Mouse (Mus musculus): Measurements from ENCODE around the gene Lce1a1. TPM values are rescaled to one million over a fixed set of nuclear protein-coding genes. Genes with fewer than 3 reads are reported as not detected.
"Not testable (repeated sequence)": the region's sequence is repeated elsewhere in the genome, so short reads cannot be mapped to it uniquely, and the experiment has no call there.

Gene Lce1a1
- total RNA-seq (2021): not detected
- long read RNA-seq, experiment 1: 0 reads
- long read RNA-seq, experiment 2: 0 reads

GRCm38 (mm10) chr3:92648207-92648606 lies at the start of gene Lce1a1:
Gene Lce1a1 (minus strand): TSS chr3:92648307.
- DNase-seq: no peak
- intact Hi-C loops (cut with DNase I; ENCODE audit: low total_unique reads): no loop called here

GRCm38 (mm10) chr3:92694613-92695012 lies 46.5 kb upstream of the Lce1a1 start:
- no peak for DNase-seq
- intact Hi-C loops (cut with DNase I; ENCODE audit: low total_unique reads): no loop called here

- intact Hi-C loops (cut with DNase I; ENCODE audit: low total_unique reads): no loop called here
- DNase-seq: no peak
These were observed 43.6 kb upstream of the Lce1a1 start for GRCm38 (mm10) chr3:92691688-92692087.

- DNase-seq; intact Hi-C loops (cut with DNase I; ENCODE audit: low total_unique reads): not testable (repeated sequence)
These were observed 41.0 kb upstream of the Lce1a1 start for GRCm38 (mm10) chr3:92689154-92689553.

- intact Hi-C loops (cut with DNase I; ENCODE audit: low total_unique reads): no loop called here
- DNase-seq: no peak
These were observed 39.0 kb upstream of the Lce1a1 start, which contains the start of gene Lce1d for GRCm38 (mm10) chr3:92687110-92687509. Gene Lce1d (minus strand): TSS chr3:92687210.

GRCm38 (mm10) chr3:92678947-92679346 lies 30.8 kb upstream of the Lce1a1 start, which contains the start of gene Lce1c:
Gene Lce1c (plus strand): TSS chr3:92679247.
- intact Hi-C loops (cut with DNase I; ENCODE audit: low total_unique reads): no loop called here
- no peak for DNase-seq

GRCm38 (mm10) chr3:92670215-92670614 lies 22.1 kb upstream of the Lce1a1 start, which contains the start of gene Lce1a2:
Gene Lce1a2 (minus strand): TSS chr3:92670315.
- intact Hi-C loops (cut with DNase I; ENCODE audit: low total_unique reads): no loop called here
- no peak for DNase-seq

- DNase-seq: no peak
- intact Hi-C loops (cut with DNase I; ENCODE audit: low total_unique reads): no loop called here
These were observed 8.7 kb upstream of the Lce1a1 start, which contains the start of gene Lce1b for GRCm38 (mm10) chr3:92656826-92657225. Gene Lce1b (minus strand): TSS chr3:92656926.

GRCm38 (mm10) chr3:92639854-92640253 lies 8.3 kb downstream of the Lce1a1 start:
- intact Hi-C loops (cut with DNase I; ENCODE audit: low total_unique reads): no loop called here
- DNase-seq: no peak

GRCm38 (mm10) chr3:92638653-92638991 lies 9.5 kb downstream of the Lce1a1 start:
- intact Hi-C loops (cut with DNase I; ENCODE audit: low total_unique reads): no loop called here
- DNase-seq: no peak

- intact Hi-C loops (cut with DNase I; ENCODE audit: low total_unique reads): no loop called here
- no peak for DNase-seq
These were observed 10.1 kb downstream of the Lce1a1 start for GRCm38 (mm10) chr3:92637745-92638652.

GRCm38 (mm10) chr3:92621560-92621959 lies 26.5 kb downstream of the Lce1a1 start, which contains the start of gene Lce6a:
Gene Lce6a (minus strand): TSS chr3:92621660.
- DNase-seq: no peak
- intact Hi-C loops (cut with DNase I; ENCODE audit: low total_unique reads): no loop called here

- intact Hi-C loops (cut with DNase I; ENCODE audit: low total_unique reads): no loop called here
- DNase-seq: no peak
These were observed 38.3 kb downstream of the Lce1a1 start for GRCm38 (mm10) chr3:92609804-92610203.

GRCm38 (mm10) chr3:92607392-92607791 lies 40.7 kb downstream of the Lce1a1 start, which contains the start of gene 2210017I01Rik:
Gene 2210017I01Rik (minus strand): TSS chr3:92607492.
- intact Hi-C loops (cut with DNase I; ENCODE audit: low total_unique reads): no loop called here
- no peak for DNase-seq

GRCm38 (mm10) chr3:92602169-92602568 lies 45.9 kb downstream of the Lce1a1 start:
- intact Hi-C loops (cut with DNase I; ENCODE audit: low total_unique reads): no loop called here
- DNase-seq: no peak

GRCm38 (mm10) chr3:92600456-92600855 lies 47.7 kb downstream of the Lce1a1 start:
- intact Hi-C loops (cut with DNase I; ENCODE audit: low total_unique reads): no loop called here
- no peak for DNase-seq

- intact Hi-C loops (cut with DNase I; ENCODE audit: low total_unique reads): no loop called here
These were observed 48.1 kb downstream of the Lce1a1 start for GRCm38 (mm10) chr3:92599973-92600372.

GRCm38 (mm10) chr3:92598429-92598828 lies 49.7 kb downstream of the Lce1a1 start:
- no peak for DNase-seq
- intact Hi-C loops (cut with DNase I; ENCODE audit: low total_unique reads): no loop called here

More at GRCm38 (mm10) chr3:92599973-92600372, 48.1 kb downstream of the Lce1a1 start:
- no peak for DNase-seq

All from gastrocnemius, postnatal 14 days (tissue).